Mouse (Mus musculus) ES-Bruce4 (cell line): ENCODE measurements at regions not wholly inside any gene's neighbourhood (a gene's known extent, or its start where the extent isn't known, plus 50 kb on each side); places are given as distances from the start of the nearest gene placed in this dataset.

Experiments used
- H3K27ac ChIP-seq: 2 replicates; pipeline ENCODE4 v1.5.1; 2012; ENCODE audit warnings: low read length, inconsistent platforms; ENCODE audit not compliant: insufficient read depth
- H3K27me3 ChIP-seq: 2 replicates; pipeline ENCODE4 v1.6.1; 2012; ENCODE audit warnings: mild to moderate bottlenecking, low read length, inconsistent platforms; ENCODE audit not compliant: control insufficient read depth, poor library complexity, insufficient read depth, severe bottlenecking
- H3K36me3 ChIP-seq: 2 replicates; pipeline ENCODE4 v1.6.1; 2012; ENCODE audit warnings: inconsistent platforms, mild to moderate bottlenecking, low read length, moderate library complexity; ENCODE audit not compliant: control insufficient read depth, poor library complexity, insufficient read depth, severe bottlenecking
- H3K4me1 ChIP-seq: one replicate; pipeline ENCODE4 v1.8.1; 2011; ENCODE audit warnings: low read length; ENCODE audit not compliant: control insufficient read depth, insufficient read depth
- H3K4me3 ChIP-seq: 2 replicates; pipeline ENCODE4 v1.5.1; 2011; ENCODE audit warnings: low read depth, mild to moderate bottlenecking, low read length
- H3K9ac ChIP-seq: 2 replicates; pipeline ENCODE4 v1.6.1; 2012; ENCODE audit warnings: low read depth, mild to moderate bottlenecking, inconsistent platforms; ENCODE audit not compliant: poor library complexity, severe bottlenecking
- H3K9me3 ChIP-seq: replicated peaks from 2 replicates; pipeline ENCODE4 v1.6.1; 2012; ENCODE audit warnings: mild to moderate bottlenecking, low read length, inconsistent platforms; ENCODE audit not compliant: control insufficient read depth, poor library complexity, insufficient read depth, severe bottlenecking
- CTCF ChIP-seq: IDR thresholded peaks from one replicate; pipeline ENCODE4 v1.8.1; 2011; ENCODE audit warnings: low read depth, low read length
- EP300 ChIP-seq: IDR thresholded peaks from 2 replicates; pipeline ENCODE4 v1.6.1; 2011; ENCODE audit warnings: low read depth, low read length; ENCODE audit not compliant: insufficient read depth
- POLR2A ChIP-seq: IDR thresholded peaks from one replicate; pipeline ENCODE4 v1.8.1; 2011; ENCODE audit warnings: low read length; ENCODE audit not compliant: insufficient read depth

GRCm38 (mm10) chr1:88584515-88585033, 74.7 kb upstream of the Glrp1 start:
- Histone ChIP-seq H3K27me3 (no peaks in the 10 kb centered on the region), H3K4me1 (peaks cover 4% of the 10 kb centered on the region), H3K4me3 (no peak overlapping the region), H3K36me3 (no peaks in the 10 kb centered on the region), H3K9ac (no peak overlapping the region), H3K9me3 (no peaks in the 10 kb centered on the region), H3K27ac (no peak overlapping the region)
- 0 out of 2 replicates have a peak, but pooled peaks have one; percentile 53 for TF ChIP-seq EP300
- TF ChIP-seq CTCF: no peak
- TF ChIP-seq POLR2A: no peak

GRCm38 (mm10) chr1:88578231-88578620, 68.4 kb upstream of the Glrp1 start:
- TF ChIP-seq EP300 (no peak), CTCF (no peak), POLR2A (no peak)
- Histone ChIP-seq H3K27ac (no peak overlapping the region), H3K36me3 (no peaks in the 10 kb centered on the region), H3K27me3 (no peaks in the 10 kb centered on the region), H3K9me3 (peaks cover 5% of the 10 kb centered on the region; the same call in 1 of the 2 replicates), H3K9ac (no peak overlapping the region), H3K4me1 (peaks cover 7% of the 10 kb centered on the region), H3K4me3 (no peak overlapping the region)

GRCm38 (mm10) chr1:88577498-88578230, 67.8 kb upstream of the Glrp1 start:
- Histone ChIP-seq H3K36me3 (no peaks in the 10 kb centered on the region), H3K9ac (no peak overlapping the region), H3K27ac (no peak overlapping the region), H3K27me3 (no peaks in the 10 kb centered on the region), H3K9me3 (peaks cover 5% of the 10 kb centered on the region; the same call in 1 of the 2 replicates), H3K4me3 (no peak overlapping the region), H3K4me1 (peaks cover 7% of the 10 kb centered on the region)
- TF ChIP-seq POLR2A: no peak
- TF ChIP-seq CTCF: no peak
- no peak for TF ChIP-seq EP300

- H3K4me3 ChIP-seq: no peak overlapping the region
- no peak for TF ChIP-seq POLR2A
- TF ChIP-seq CTCF: no peak
- TF ChIP-seq EP300: no peak
- H3K9ac ChIP-seq: no peak overlapping the region
- no peaks in the 10 kb centered on the region for H3K36me3 ChIP-seq
- no peaks in the 10 kb centered on the region for H3K27me3 ChIP-seq
- peaks cover 16% of the 10 kb centered on the region for H3K9me3 ChIP-seq
- peaks cover 7% of the 10 kb centered on the region for H3K4me1 ChIP-seq
- H3K27ac ChIP-seq: no peak overlapping the region
These were observed 66.2 kb upstream of the Glrp1 start for GRCm38 (mm10) chr1:88575917-88576669.

- H3K27ac ChIP-seq: no peak overlapping the region
- no peak overlapping the region for H3K4me3 ChIP-seq
- no peak overlapping the region for H3K9ac ChIP-seq
- TF ChIP-seq EP300: no peak
- peaks cover 7% of the 10 kb centered on the region for H3K4me1 ChIP-seq
- H3K9me3 ChIP-seq: peaks cover 17% of the 10 kb centered on the region
- H3K27me3 ChIP-seq: no peaks in the 10 kb centered on the region
- no peaks in the 10 kb centered on the region for H3K36me3 ChIP-seq
These were observed 65.4 kb upstream of the Glrp1 start for GRCm38 (mm10) chr1:88575291-88575690.

- no peak for TF ChIP-seq POLR2A
- TF ChIP-seq CTCF: no peak
- no peak for TF ChIP-seq EP300
- H3K9ac ChIP-seq: no peak overlapping the region
- peaks cover 17% of the 10 kb centered on the region for H3K9me3 ChIP-seq
- no peak overlapping the region for H3K4me3 ChIP-seq
- H3K27ac ChIP-seq: no peak overlapping the region
- peaks cover 7% of the 10 kb centered on the region for H3K4me1 ChIP-seq
- H3K27me3 ChIP-seq: no peaks in the 10 kb centered on the region
- H3K36me3 ChIP-seq: no peaks in the 10 kb centered on the region
These were observed 62.3 kb upstream of the Glrp1 start for GRCm38 (mm10) chr1:88572161-88572560.
